Mouse (Mus musculus) embryonic stem cell, embryonic (primary cell): ENCODE data around the gene Hoxa10.

ENCODE experiments used
- CTCF ChIA-PET, 4 experiments: fragments of 300-600 bp in 2 of 4; fragments of 350-600 bp in 2 of 4; sonication (Branson Sonifier 250); formaldehyde crosslinking; loops; one replicate each; lab custom pipeline; 2022; ENCODE audit warnings: inconsistent platforms in 2 of 4; lab: Charles Lee
- POLR2A ChIA-PET, 4 experiments: fragments of 300-600 bp in 2 of 4; fragments of 350-600 bp in 2 of 4; sonication (Branson Sonifier 250); formaldehyde crosslinking; loops; one replicate each; lab custom pipeline; 2022; ENCODE audit warnings: antibody characterized with exemption in 4 of 4, inconsistent platforms in 1 of 4; lab: Charles Lee

Gene Hoxa10

GRCm38 (mm10) chr6:52211961-52212360 lies 28.7 kb downstream of the Hoxa10 start:
- POLR2A ChIA-PET: interaction anchor here in 2 of 4 experiments (0.7 to 1.7 kb wide), 9 partner anchors 9 to 35 kb away, joined by 3 to 13 read pairs (median 4); partner anchors contain the start of genes Hoxa10 (in 2 of the 2), Hoxa7 (in 2 of the 2) and 5730596B20Rik (in 1 of the 2)
- CTCF ChIA-PET: interaction anchor here in 3 of 4 experiments (0.7 to 3.4 kb wide), 20 partner anchors 8 to 620 kb away, joined by 3 to 40 read pairs (median 5); partner anchors contain the start of genes Hoxa7 (in 3 of the 3), Hoxa10 (in 2 of the 3) and Hoxa4 (in 1 of the 3)

GRCm38 (mm10) chr6:52211170-52211935 lies 29.3 kb downstream of the Hoxa10 start:
- CTCF ChIA-PET: interaction anchor here (0.5 to 3.4 kb wide), 26 partner anchors 9 to 931 kb away, joined by 3 to 40 read pairs (median 4); partner anchors contain the start of genes Hoxa7 (in 3 of the 4), Hoxa10 (in 2 of the 4), Hoxa11 (in 1 of the 4) and Hoxa4 (in 1 of the 4)
- POLR2A ChIA-PET: interaction anchor here in 3 of 4 experiments (0.7 to 1.7 kb wide), 11 partner anchors 9 to 36 kb away, joined by 3 to 13 read pairs (median 3); partner anchors contain the start of genes 5730596B20Rik (in 2 of the 3), Hoxa10 (in 2 of the 3) and Hoxa7 (in 2 of the 3)

GRCm38 (mm10) chr6:52209685-52210046 lies 31.0 kb downstream of the Hoxa10 start:
- ChIA-PET POLR2A (no interaction called here), CTCF (interaction anchor here in 1 of 4 experiments (3.4 kb wide), 1 partner anchor 12 kb away, joined by 40 read pairs; the partner anchor contains the start of gene Hoxa7)

- CTCF ChIA-PET: interaction anchor here in 2 of 4 experiments (0.6 to 3.4 kb wide), 2 partner anchors 12 to 172 kb away, joined by 4 to 40 read pairs; partner anchors contain the start of gene Hoxa7 (in 1 of the 2)
- POLR2A ChIA-PET: interaction anchor here in 1 of 4 experiments (1.0 kb wide), 1 partner anchor 13 kb away, joined by 3 read pairs; no protein-coding TSS in a partner anchor
Observed at GRCm38 (mm10) chr6:52208868-52209684, 31.6 kb downstream of the Hoxa10 start.

GRCm38 (mm10) chr6:52208072-52208867 lies 32.4 kb downstream of the Hoxa10 start, which contains the start of gene Hoxa6:
Hoxa6 (minus strand) TSS chr6:52208722.
- CTCF ChIA-PET: interaction anchor here in 1 of 4 experiments (0.6 kb wide), 1 partner anchor 171 kb away, joined by 4 read pairs; no protein-coding TSS in a partner anchor
- POLR2A ChIA-PET: interaction anchor here in 1 of 4 experiments (1.0 kb wide), 1 partner anchor 14 kb away, joined by 3 read pairs; no protein-coding TSS in a partner anchor

- POLR2A ChIA-PET: no interaction called here
- CTCF ChIA-PET: no interaction called here
Observed at GRCm38 (mm10) chr6:52207684-52207976, 33.0 kb downstream of the Hoxa10 start.

- POLR2A ChIA-PET: no interaction called here
- CTCF ChIA-PET: interaction anchor here in 1 of 4 experiments (1.0 to 1.5 kb wide), 2 partner anchors 11 to 43 kb away, joined by 3 to 4 read pairs; no protein-coding TSS in a partner anchor
Observed at GRCm38 (mm10) chr6:52206882-52207683, 33.6 kb downstream of the Hoxa10 start.

GRCm38 (mm10) chr6:52205638-52206621 lies 34.7 kb downstream of the Hoxa10 start:
- POLR2A ChIA-PET: interaction anchor here in 1 of 4 experiments (0.8 to 4.2 kb wide), 5 partner anchors 11 to 33 kb away, joined by 3 to 29 read pairs (median 3); no protein-coding TSS in a partner anchor
- CTCF ChIA-PET: interaction anchor here in 2 of 4 experiments (0.6 to 2.1 kb wide), 10 partner anchors 12 to 825 kb away, joined by 3 to 5 read pairs (median 4); partner anchors contain the start of genes 5730596B20Rik (in 1 of the 2), Hoxa10 (in 1 of the 2) and Hoxa7 (in 1 of the 2)

GRCm38 (mm10) chr6:52205221-52205620 lies 35.4 kb downstream of the Hoxa10 start:
- ChIA-PET CTCF (interaction anchor here in 2 of 4 experiments (0.5 to 2.1 kb wide), 10 partner anchors 12 to 824 kb away, joined by 3 to 5 read pairs (median 4); partner anchors contain the start of genes 5730596B20Rik (in 1 of the 2), Hoxa10 (in 1 of the 2) and Hoxa7 (in 1 of the 2)), POLR2A (interaction anchor here in 1 of 4 experiments (0.8 to 4.2 kb wide), 5 partner anchors 10 to 32 kb away, joined by 3 to 29 read pairs (median 3); no protein-coding TSS in a partner anchor)

GRCm38 (mm10) chr6:52204050-52204752 lies 36.5 kb downstream of the Hoxa10 start, which contains the start of gene Hoxa5:
Hoxa5 (minus strand) TSS chr6:52204587.
- POLR2A ChIA-PET: interaction anchor here in 2 of 4 experiments (0.6 to 4.2 kb wide), 6 partner anchors 9 to 62 kb away, joined by 3 to 29 read pairs (median 4); partner anchors contain the start of genes Gm28308 (in 1 of the 2) and Hoxa3 (in 1 of the 2)
- CTCF ChIA-PET: interaction anchor here in 3 of 4 experiments (0.8 to 2.1 kb wide), 10 partner anchors 9 to 611 kb away, joined by 3 to 8 read pairs (median 4); partner anchors contain the start of gene Hoxa7 (in 2 of the 3)

GRCm38 (mm10) chr6:52203371-52204049 lies 37.1 kb downstream of the Hoxa10 start:
- POLR2A ChIA-PET: interaction anchor here in 3 of 4 experiments (0.6 to 4.2 kb wide), 10 partner anchors 10 to 327 kb away, joined by 3 to 29 read pairs (median 4); partner anchors contain the start of genes 5730596B20Rik (in 1 of the 3), Gm28308 (in 1 of the 3), Hoxa3 (in 1 of the 3) and Hoxa4 (in 1 of the 3)
- CTCF ChIA-PET: interaction anchor here in 3 of 4 experiments (0.8 to 2.1 kb wide), 12 partner anchors 8 to 611 kb away, joined by 3 to 8 read pairs (median 3); partner anchors contain the start of genes Hoxa7 (in 2 of the 3) and Hoxa10 (in 1 of the 3)

- POLR2A ChIA-PET: interaction anchor here in 2 of 4 experiments (0.9 to 4.2 kb wide), 9 partner anchors 8 to 326 kb away, joined by 3 to 29 read pairs (median 4); partner anchors contain the start of genes 5730596B20Rik (in 1 of the 2) and Hoxa4 (in 1 of the 2)
Observed at GRCm38 (mm10) chr6:52203121-52203370, 37.6 kb downstream of the Hoxa10 start.

More at GRCm38 (mm10) chr6:52203121-52203370, 37.6 kb downstream of the Hoxa10 start:
- CTCF ChIA-PET: interaction anchor here (0.5 to 1.9 kb wide), 8 partner anchors 8 to 611 kb away, joined by 3 to 7 read pairs (median 3); partner anchors contain the start of genes Hoxa7 (in 2 of the 4) and Hoxa10 (in 1 of the 4)
